Comparison of ENCODE assay signal across 9 mouse cellular contexts in the genomic region with DNA sequence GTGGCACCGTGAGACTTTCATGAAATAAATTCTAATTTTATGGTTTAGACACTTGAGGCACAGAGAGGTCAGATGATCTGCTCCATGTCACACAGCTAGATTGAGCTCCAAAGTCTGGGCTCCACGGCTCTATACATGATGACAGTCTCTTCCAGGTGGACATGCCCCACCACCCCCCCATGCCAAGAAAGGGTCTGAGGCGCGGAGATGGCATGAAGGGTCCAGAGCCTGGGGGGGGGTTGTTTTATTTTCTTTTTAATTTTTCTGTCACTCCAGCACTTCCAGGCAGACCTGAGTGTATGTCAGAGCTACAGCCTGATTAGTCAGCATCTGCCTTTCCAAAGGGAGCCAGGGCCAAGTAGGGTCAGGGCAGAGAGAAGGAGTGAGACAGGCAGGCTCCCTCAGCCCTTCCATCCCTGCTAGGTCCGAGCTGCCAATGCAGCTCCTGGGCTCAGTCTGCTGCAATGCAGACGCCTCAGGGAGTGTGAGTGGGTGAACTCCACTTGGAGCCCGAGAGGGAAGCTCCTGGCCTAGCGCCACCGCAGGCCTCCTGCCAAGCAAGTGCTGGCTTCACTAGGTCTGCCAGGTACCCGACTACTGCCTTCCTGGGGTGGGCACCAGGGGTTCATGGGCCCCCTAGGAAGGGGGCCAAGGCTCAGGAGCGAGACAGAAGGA. TPM values are rescaled to one million over a fixed set of nuclear protein-coding genes. Genes with fewer than 3 reads are reported as not detected.
DNase-seq lines count a peak whose midpoint lies in the region; ATAC-seq and TF ChIP-seq lines count a peak whose summit lies in the region.
"Had no signal": no experiment of that assay in that cellular context is flagged by ENCODE, and none has a peak within 500 bp of the region (broad histone marks: within the 10 kb centered on the region; RNA-seq: fewer than 3 reads in every experiment).

No protein-coding gene starts in this region.

- no peak overlapping the region for H3K27ac ChIP-seq in hindbrain, postnatal 0 days
- H3K27ac ChIP-seq in hindbrain, embryonic 10.5 days, result no peak overlapping the region
- H3K27ac ChIP-seq in embryonic facial prominence, embryonic 10.5 days (replicated peaks), result no peak overlapping the region; the same call in 1 of the 2 replicates
- no peak overlapping the region for H3K27ac ChIP-seq in intestine, embryonic 15.5 days
- H3K27ac ChIP-seq: lung, embryonic 15.5 days had no signal

- H3K4me1 ChIP-seq in hindbrain, postnatal 0 days (ENCODE audit: insufficient read depth, low read length), result no peaks in the 10 kb centered on the region
- peaks cover 29% of the 10 kb centered on the region for H3K4me1 ChIP-seq in hindbrain, embryonic 10.5 days (replicated peaks)
- H3K4me1 ChIP-seq in embryonic facial prominence, embryonic 10.5 days, result peaks cover 16% of the 10 kb centered on the region
- peaks cover 15% of the 10 kb centered on the region for H3K4me1 ChIP-seq in intestine, embryonic 15.5 days (replicated peaks)

- H3K36me3 ChIP-seq in hindbrain, postnatal 0 days (ENCODE audit: insufficient read depth, low read length), result no peaks in the 10 kb centered on the region
- H3K36me3 ChIP-seq in hindbrain, embryonic 10.5 days, result no peaks in the 10 kb centered on the region
- H3K36me3 ChIP-seq in embryonic facial prominence, embryonic 10.5 days (replicated peaks), result no peaks in the 10 kb centered on the region
- no peaks in the 10 kb centered on the region for H3K36me3 ChIP-seq in intestine, embryonic 15.5 days
- H3K36me3 ChIP-seq: lung, embryonic 15.5 days had no signal

- no peaks in the 10 kb centered on the region for H3K9me3 ChIP-seq in hindbrain, postnatal 0 days (ENCODE audit: low read length)
- H3K9me3 ChIP-seq in hindbrain, embryonic 10.5 days, result no peaks in the 10 kb centered on the region
- no peaks in the 10 kb centered on the region for H3K9me3 ChIP-seq in embryonic facial prominence, embryonic 10.5 days
- no peaks in the 10 kb centered on the region for H3K9me3 ChIP-seq in intestine, embryonic 15.5 days
- H3K9me3 ChIP-seq: lung, embryonic 15.5 days had no signal

- no peak overlapping the region for H3K4me2 ChIP-seq in hindbrain, postnatal 0 days (ENCODE audit: low read depth, low read length)
- no peak overlapping the region for H3K4me2 ChIP-seq in intestine, embryonic 15.5 days (replicated peaks)
- H3K4me2 ChIP-seq: lung, embryonic 15.5 days had no signal

- H3K4me3 ChIP-seq in hindbrain, postnatal 0 days (ENCODE audit: low read length), result no peak overlapping the region
- no peak overlapping the region for H3K4me3 ChIP-seq in hindbrain, embryonic 10.5 days
- H3K4me3 ChIP-seq in embryonic facial prominence, embryonic 10.5 days, result no peak overlapping the region
- H3K4me3 ChIP-seq in intestine, embryonic 15.5 days (replicated peaks), result no peak overlapping the region
- H3K4me3 ChIP-seq: lung, embryonic 15.5 days had no signal

- no peak for ATAC-seq in hindbrain, postnatal 0 days
- no peak for ATAC-seq in intestine, embryonic 15.5 days

- peak overlapping the region; percentile 13; the same call in 1 of the 2 replicates for H3K9ac ChIP-seq in hindbrain, postnatal 0 days (replicated peaks; ENCODE audit: low read length)
- no peak overlapping the region for H3K9ac ChIP-seq in intestine, embryonic 15.5 days
- H3K9ac ChIP-seq: lung, embryonic 15.5 days had no signal

- peak; percentile 45 for DNase-seq in hindbrain, postnatal 0 days (ENCODE audit: low spot score)
- no peak for DNase-seq in hindbrain, embryonic 10.5 days (ENCODE audit: low spot score)
- peak; percentile 86 for DNase-seq in adipocyte (ENCODE audit: low spot score)
- peak; percentile 85 to 89 for DNase-seq in cerebellum, postnatal 25 days
- peak; percentile 79 for DNase-seq in kidney, postnatal 10 days
- DNase-seq in lung, postnatal 10 days, result peak; percentile 66
- no peak for DNase-seq in embryonic facial prominence, embryonic 10.5 days (ENCODE audit: low spot score)

- 61% methylated on average over 11 of the region's 11 CpGs for WGBS in hindbrain, postnatal 0 days
- 79% methylated on average over 11 of the region's 11 CpGs for WGBS in hindbrain, embryonic 10.5 days
- WGBS in embryonic facial prominence, embryonic 10.5 days, result 79% methylated on average over 11 of the region's 11 CpGs
- WGBS in intestine, embryonic 15.5 days, result 79% methylated on average over 11 of the region's 11 CpGs

- H3K27me3 ChIP-seq in hindbrain, postnatal 0 days (ENCODE audit: insufficient read depth, low read length), result no peaks in the 10 kb centered on the region
- H3K27me3 ChIP-seq in hindbrain, embryonic 10.5 days (ENCODE audit: insufficient read depth, poor library complexity, severe bottlenecking), result peaks cover 29% of the 10 kb centered on the region
- H3K27me3 ChIP-seq in embryonic facial prominence, embryonic 10.5 days (replicated peaks; ENCODE audit: low read depth, poor library complexity, severe bottlenecking), result peaks cover 30% of the 10 kb centered on the region
- 0 out of 2 replicates have a peak, but pooled peaks cover 5% of the 10 kb centered on the region for H3K27me3 ChIP-seq in intestine, embryonic 15.5 days (replicated peaks)

- TF ChIP-seq CTCF in hindbrain, postnatal 0 days (IDR thresholded peaks at IDR 0.05; ENCODE audit: low read depth), result no peak

RNA-seq across cellular contexts. Expression of gene Abcb9, which starts 2.3 kb away (rescaled TPM):
- total RNA-seq in hindbrain, postnatal 0 days (2014; rRNA removed), result 69.3 and 71.2 TPM in 2 replicates
- 30.8 and 34.5 TPM in 2 replicates for polyA plus RNA-seq in hindbrain, postnatal 0 days (2015; fragmentation: Nextera tagmentation; extraction: Ambion mirVana)
- polyA plus RNA-seq in hindbrain, embryonic 10.5 days (2016; fragmentation: Nextera tagmentation; extraction: Ambion mirVana), result 1.3 and 1.9 TPM in 2 replicates
- 0.34 and 0.76 TPM in 2 replicates for polyA plus RNA-seq in embryonic facial prominence, embryonic 10.5 days (2016; fragmentation: Nextera tagmentation; extraction: Ambion mirVana)
- polyA plus RNA-seq in intestine, embryonic 15.5 days (2015; fragmentation: Nextera tagmentation; extraction: Ambion mirVana), result 2.3 and 2.5 TPM in 2 replicates

RNA-seq across cellular contexts. Expression of gene Ogfod2, which starts 18.8 kb away (rescaled TPM):
- 52.0 and 110 TPM in 2 replicates for total RNA-seq in hindbrain, postnatal 0 days (2014; rRNA removed)
- 36.0 and 38.2 TPM in 2 replicates for polyA plus RNA-seq in hindbrain, postnatal 0 days (2015; fragmentation: Nextera tagmentation; extraction: Ambion mirVana)
- 20.9 and 23.9 TPM in 2 replicates for polyA plus RNA-seq in hindbrain, embryonic 10.5 days (2016; fragmentation: Nextera tagmentation; extraction: Ambion mirVana)
- 16.0 and 16.3 TPM in 2 replicates for polyA plus RNA-seq in embryonic facial prominence, embryonic 10.5 days (2016; fragmentation: Nextera tagmentation; extraction: Ambion mirVana)
- polyA plus RNA-seq in intestine, embryonic 15.5 days (2015; fragmentation: Nextera tagmentation; extraction: Ambion mirVana), result 26.3 and 29.2 TPM in 2 replicates

RNA-seq across cellular contexts. Expression of gene Arl6ip4, which starts 22.6 kb away (rescaled TPM):
- total RNA-seq in hindbrain, postnatal 0 days (2014; rRNA removed), result 32.5 and 45.2 TPM in 2 replicates
- polyA plus RNA-seq in hindbrain, postnatal 0 days (2015; fragmentation: Nextera tagmentation; extraction: Ambion mirVana), result 115 and 121 TPM in 2 replicates
- polyA plus RNA-seq in hindbrain, embryonic 10.5 days (2016; fragmentation: Nextera tagmentation; extraction: Ambion mirVana), result 117 and 126 TPM in 2 replicates
- polyA plus RNA-seq in embryonic facial prominence, embryonic 10.5 days (2016; fragmentation: Nextera tagmentation; extraction: Ambion mirVana), result 134 and 137 TPM in 2 replicates
- polyA plus RNA-seq in intestine, embryonic 15.5 days (2015; fragmentation: Nextera tagmentation; extraction: Ambion mirVana), result 90.8 and 95.4 TPM in 2 replicates

Comparison
In these comparisons a context has a peak if more than half of its experiments do, and no peak if none do; other contexts are left out.
1. DNase-seq: peak in hindbrain, postnatal 0 days (single experiment), adipocyte (single experiment), cerebellum, postnatal 25 days (2 of 2), kidney, postnatal 10 days (single experiment) and lung, postnatal 10 days (single experiment); none in hindbrain, embryonic 10.5 days (single experiment) and embryonic facial prominence, embryonic 10.5 days (single experiment).